Mouse (Mus musculus) stomach, embryonic 14.5 days (tissue): ENCODE measurements around the gene Aup1. TPM values are rescaled to one million over a fixed set of nuclear protein-coding genes. Genes with fewer than 3 reads are reported as not detected.

Experiments
- ATAC-seq: fragments of 200-750 bp; cut with Nextera tagmentation; 2 replicates; pipeline ENCODE4 v1.8.0; 2017; ENCODE audit warnings: low read depth, moderate TSS enrichment; ENCODE audit not compliant: insufficient number of reproducible peaks, insufficient read depth, low FRiP score
- H3K27ac ChIP-seq: fragments of 300-500 bp; sonication (generic); 2 replicates; pipeline ENCODE4 v1.5.1; 2014; ENCODE audit warnings: mild to moderate bottlenecking, low read length, moderate library complexity, mixed read lengths
- H3K27me3 ChIP-seq: fragments of 300-500 bp; sonication (generic); 2 replicates; pipeline ENCODE4 v1.6.1; 2014; ENCODE audit warnings: low read length, control low read depth, mixed read lengths; ENCODE audit not compliant: control insufficient read depth, insufficient read depth
- H3K36me3 ChIP-seq: fragments of 300-500 bp; sonication (generic); 2 replicates; pipeline ENCODE4 v1.6.1; 2014; ENCODE audit warnings: mild to moderate bottlenecking, control low read depth, low read length, moderate library complexity, mixed read lengths; ENCODE audit not compliant: control insufficient read depth, insufficient read depth
- H3K4me1 ChIP-seq: fragments of 300-500 bp; sonication (generic); 2 replicates; pipeline ENCODE4 v1.6.1; 2014; ENCODE audit warnings: low read length, control low read depth, mixed read lengths; ENCODE audit not compliant: control insufficient read depth, insufficient read depth
- H3K4me2 ChIP-seq: fragments of 300-500 bp; sonication (generic); replicated peaks from 2 replicates; pipeline ENCODE4 v1.6.1; 2014; ENCODE audit warnings: low read depth, low read length, control low read depth
- H3K4me3 ChIP-seq: fragments of 300-500 bp; sonication (generic); 2 replicates; pipeline ENCODE4 v1.5.1; 2014; ENCODE audit warnings: low read depth, low read length, control low read depth
- H3K9ac ChIP-seq: fragments of 300-500 bp; sonication (generic); replicated peaks from 2 replicates; pipeline ENCODE4 v1.6.1; 2014; ENCODE audit warnings: low read depth, mild to moderate bottlenecking, control low read depth, low read length, moderate library complexity, mixed read lengths
- H3K9me3 ChIP-seq: fragments of 300-500 bp; sonication (generic); 2 replicates; pipeline ENCODE4 v1.6.1; 2016; ENCODE audit warnings: low read depth, low read length, control low read depth; ENCODE audit not compliant: control insufficient read depth
- WGBS: fragments of 180-500 bp; shearing (Covaris S2); extraction: QIAGEN DNeasy Blood & Tissue Kit; methylation state at CpG from one replicate; pipeline ENCODE4 v1.1.7; 2014; 5-methylcytosine and 5-hydroxymethylcytosine counted together
- polyA plus RNA-seq: library from polyadenylated mRNA; unstranded; fragments of >200 nt; fragmentation: Nextera tagmentation; extraction: Ambion mirVana; gene quantifications from 2 replicates; pipeline ENCODE4 v1.2.1, GENCODE M21; 2014

Aup1 gene
- polyA plus RNA-seq, 1 experiment from 2014 or later, result 135 TPM

GRCm38 (mm10) chr6:83033249-83034185 is 20.8 kb upstream of the Aup1 start, which contains the start of the genes Dok1 and Loxl3:
Gene Dok1, minus strand, starts transcription at chr6:83033471.
Gene Loxl3, plus strand, starts transcription at chr6:83034173.
- peak; percentile 87 for ATAC-seq
- no peaks in the 10 kb centered on the region for H3K36me3 ChIP-seq
- no peaks in the 10 kb centered on the region for H3K9me3 ChIP-seq
- H3K4me2 ChIP-seq, result peak within 1 kb of the TSS; percentile 90
- peak within 1 kb of the TSS; percentile 53 for H3K9ac ChIP-seq
- no peaks in the 10 kb centered on the region for H3K27me3 ChIP-seq
- H3K4me1 ChIP-seq, result peaks cover 13% of the 10 kb centered on the region; the same call in 1 of the 2 replicates
- H3K4me3 ChIP-seq, result peak within 1 kb of the TSS; percentile 67
- under 1% methylated on average over 51 of the region's 51 CpGs for WGBS
- H3K27ac ChIP-seq, result peak within 1 kb of the TSS; percentile 90

GRCm38 (mm10) chr6:83034463-83035055 is 19.8 kb upstream of the Aup1 start:
- Histone ChIP-seq H3K4me1 (peaks cover 17% of the 10 kb centered on the region; the same call in 1 of the 2 replicates), H3K4me2 (peak overlapping the region; percentile 90), H3K9me3 (no peaks in the 10 kb centered on the region), H3K4me3 (peak overlapping the region; percentile 67), H3K9ac (peak overlapping the region; percentile 14), H3K36me3 (no peaks in the 10 kb centered on the region), H3K27ac (peak overlapping the region; percentile 90), H3K27me3 (no peaks in the 10 kb centered on the region)
- 21% methylated on average over 5 of the region's 5 CpGs for WGBS
- no peak for ATAC-seq

- ATAC-seq, result no peak
- Histone ChIP-seq H3K27ac (no peak overlapping the region), H3K36me3 (no peaks in the 10 kb centered on the region), H3K4me2 (no peak overlapping the region), H3K9me3 (no peaks in the 10 kb centered on the region), H3K27me3 (no peaks in the 10 kb centered on the region), H3K9ac (no peak overlapping the region), H3K4me3 (no peak overlapping the region), H3K4me1 (peaks cover 17% of the 10 kb centered on the region; the same call in 1 of the 2 replicates)
- WGBS, result 80% methylated on average over 8 of the region's 8 CpGs
Measured at GRCm38 (mm10) chr6:83037188-83037587, 17.1 kb upstream of the Aup1 start.

GRCm38 (mm10) chr6:83038496-83039012 is 15.8 kb upstream of the Aup1 start:
- H3K9ac ChIP-seq, result no peak overlapping the region
- peak; percentile 73 for ATAC-seq

GRCm38 (mm10) chr6:83040601-83041000 is 13.7 kb upstream of the Aup1 start:
- no peak overlapping the region for H3K9ac ChIP-seq
- 0 out of 2 replicates have a peak, but pooled peaks cover 10% of the 10 kb centered on the region for H3K4me1 ChIP-seq
- no peaks in the 10 kb centered on the region for H3K36me3 ChIP-seq
- no peak overlapping the region for H3K4me3 ChIP-seq
- 78% methylated on average over 5 of the region's 5 CpGs for WGBS
- H3K27me3 ChIP-seq, result no peaks in the 10 kb centered on the region
- no peak overlapping the region for H3K4me2 ChIP-seq
- H3K9me3 ChIP-seq, result no peaks in the 10 kb centered on the region
- H3K27ac ChIP-seq, result no peak overlapping the region
- ATAC-seq, result no peak

More at GRCm38 (mm10) chr6:83038496-83039012, 15.8 kb upstream of the Aup1 start:
- Histone ChIP-seq H3K27ac (no peak overlapping the region), H3K9me3 (no peaks in the 10 kb centered on the region), H3K36me3 (no peaks in the 10 kb centered on the region), H3K27me3 (no peaks in the 10 kb centered on the region), H3K4me1 (peaks cover 17% of the 10 kb centered on the region; the same call in 1 of the 2 replicates), H3K4me2 (peak overlapping the region; percentile 45), H3K4me3 (peak overlapping the region; percentile 5; the same call in 1 of the 2 replicates)
- 15% methylated on average over 24 of the region's 24 CpGs for WGBS

GRCm38 (mm10) chr6:83043561-83043960 is 10.8 kb upstream of the Aup1 start:
- Histone ChIP-seq H3K9me3 (no peaks in the 10 kb centered on the region), H3K9ac (no peak overlapping the region), H3K4me2 (no peak overlapping the region), H3K4me3 (no peak overlapping the region), H3K27me3 (no peaks in the 10 kb centered on the region), H3K36me3 (no peaks in the 10 kb centered on the region), H3K4me1 (0 out of 2 replicates have a peak, but pooled peaks cover 4% of the 10 kb centered on the region), H3K27ac (no peak overlapping the region)
- 53% methylated on average over 6 of the region's 6 CpGs for WGBS
- ATAC-seq, result no peak

- no peaks in the 10 kb centered on the region for H3K4me1 ChIP-seq
- no peaks in the 10 kb centered on the region for H3K36me3 ChIP-seq
- no peak overlapping the region for H3K9ac ChIP-seq
- H3K4me2 ChIP-seq, result no peak overlapping the region
- WGBS, result 91% methylated on average over 5 of the region's 5 CpGs
- no peak for ATAC-seq
- no peaks in the 10 kb centered on the region for H3K27me3 ChIP-seq
- H3K27ac ChIP-seq, result no peak overlapping the region
- H3K4me3 ChIP-seq, result no peak overlapping the region
- H3K9me3 ChIP-seq, result no peaks in the 10 kb centered on the region
Measured at GRCm38 (mm10) chr6:83043993-83044392, 10.3 kb upstream of the Aup1 start.

GRCm38 (mm10) chr6:83044742-83045141 is 9.6 kb upstream of the Aup1 start:
- Histone ChIP-seq H3K27me3 (no peaks in the 10 kb centered on the region), H3K36me3 (no peaks in the 10 kb centered on the region), H3K4me2 (no peak overlapping the region), H3K27ac (no peak overlapping the region), H3K9ac (no peak overlapping the region), H3K4me1 (no peaks in the 10 kb centered on the region), H3K4me3 (no peak overlapping the region), H3K9me3 (no peaks in the 10 kb centered on the region)
- ATAC-seq, result no peak
- 78% methylated on average over 9 of the region's 9 CpGs for WGBS
